29 mouse cellular contexts compared by ENCODE assay signal in the genomic region with DNA sequence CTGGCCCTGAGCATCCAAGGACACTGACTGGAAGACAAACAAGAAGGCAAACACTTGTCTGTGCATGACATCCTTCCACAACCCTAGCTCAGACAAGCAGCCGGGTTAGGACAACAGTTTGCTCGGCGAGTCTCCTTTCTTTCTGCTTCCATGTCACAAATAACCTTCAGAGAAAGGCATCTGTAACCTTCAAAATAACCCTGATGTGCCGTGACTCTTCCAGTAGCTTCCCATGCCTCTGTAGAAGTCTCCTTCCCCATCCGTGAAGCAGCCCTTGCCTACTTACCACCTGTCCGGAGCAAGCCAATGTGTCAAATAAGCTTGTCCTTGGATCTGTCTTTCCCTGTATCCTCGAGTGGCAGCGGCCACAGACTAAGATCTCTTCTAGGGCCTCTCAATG. TPM values are rescaled to one million over a fixed set of nuclear protein-coding genes. Genes with fewer than 3 reads are reported as not detected.
DNase-seq lines count a peak whose midpoint lies in the region; ATAC-seq lines count a peak whose summit lies in the region.
"Had no signal": no experiment of that assay in that cellular context is flagged by ENCODE, and none has a peak within 500 bp of the region (broad histone marks: within the 10 kb centered on the region; RNA-seq: fewer than 3 reads in every experiment).

No protein-coding gene starts in this region.

- H3K27ac ChIP-seq in hindbrain, embryonic 13.5 days: 0 out of 2 replicates have a peak overlapping the region, but pooled peaks have one; percentile 64
- H3K27ac ChIP-seq in hindbrain, embryonic 11.5 days (ENCODE audit: low read depth, low read length): no peak overlapping the region
- H3K27ac ChIP-seq in hindbrain, embryonic 14.5 days: peak overlapping the region; percentile 57
- peak overlapping the region; percentile 62 for H3K27ac ChIP-seq in hindbrain, embryonic 15.5 days (replicated peaks)
- H3K27ac ChIP-seq in midbrain, embryonic 16.5 days (ENCODE audit: low read length): 0 out of 2 replicates have a peak overlapping the region, but pooled peaks have one; percentile 6
- H3K27ac ChIP-seq: embryonic facial prominence, embryonic 12.5 days; gastrocnemius, adult 2 months; limb, embryonic 12.5 days; stomach, postnatal 0 days had no signal

- H3K4me3 ChIP-seq in hindbrain, embryonic 13.5 days: no peak overlapping the region
- no peak overlapping the region for H3K4me3 ChIP-seq in hindbrain, embryonic 11.5 days (ENCODE audit: low read depth, low read length)
- no peak overlapping the region for H3K4me3 ChIP-seq in hindbrain, embryonic 14.5 days (replicated peaks; ENCODE audit: low read length)
- no peak overlapping the region for H3K4me3 ChIP-seq in hindbrain, embryonic 15.5 days
- H3K4me3 ChIP-seq in midbrain, embryonic 16.5 days (ENCODE audit: low read depth, low read length): no peak overlapping the region
- H3K4me3 ChIP-seq: embryonic facial prominence, embryonic 12.5 days; gastrocnemius, adult 2 months; limb, embryonic 12.5 days had no signal

- no peak for ATAC-seq in hindbrain, embryonic 13.5 days (ENCODE audit: low FRiP score)
- no peak for ATAC-seq in hindbrain, embryonic 11.5 days (ENCODE audit: low FRiP score)
- ATAC-seq in hindbrain, embryonic 14.5 days (ENCODE audit: low FRiP score): no peak
- ATAC-seq in hindbrain, embryonic 15.5 days (ENCODE audit: low FRiP score, low read depth): no peak
- ATAC-seq in midbrain, embryonic 16.5 days: no peak
- ATAC-seq: activated CD4-positive, CD25-positive, alpha-beta regulatory T cell, adult 4 months; forebrain, embryonic 16.5 days; intestine, embryonic 16.5 days had no signal

- H3K9me3 ChIP-seq in hindbrain, embryonic 13.5 days: no peaks in the 10 kb centered on the region
- no peaks in the 10 kb centered on the region for H3K9me3 ChIP-seq in hindbrain, embryonic 11.5 days (ENCODE audit: control insufficient read depth, low read length)
- H3K9me3 ChIP-seq in hindbrain, embryonic 14.5 days (ENCODE audit: control insufficient read depth, low read length): no peaks in the 10 kb centered on the region
- no peaks in the 10 kb centered on the region for H3K9me3 ChIP-seq in hindbrain, embryonic 15.5 days
- H3K9me3 ChIP-seq in midbrain, embryonic 16.5 days (replicated peaks; ENCODE audit: control insufficient read depth, low read length, poor library complexity, severe bottlenecking): no peaks in the 10 kb centered on the region
- H3K9me3 ChIP-seq: embryonic facial prominence, embryonic 12.5 days; limb, embryonic 12.5 days had no signal

- H3K9ac ChIP-seq in hindbrain, embryonic 13.5 days: no peak overlapping the region
- no peak overlapping the region for H3K9ac ChIP-seq in hindbrain, embryonic 11.5 days (ENCODE audit: low read depth, low read length)
- no peak overlapping the region for H3K9ac ChIP-seq in hindbrain, embryonic 14.5 days
- no peak overlapping the region for H3K9ac ChIP-seq in hindbrain, embryonic 15.5 days
- H3K9ac ChIP-seq in midbrain, embryonic 16.5 days (ENCODE audit: low read depth, low read length): no peak overlapping the region
- H3K9ac ChIP-seq: embryonic facial prominence, embryonic 12.5 days; limb, embryonic 12.5 days had no signal

- H3K36me3 ChIP-seq in hindbrain, embryonic 13.5 days: peaks cover 13% of the 10 kb centered on the region
- H3K36me3 ChIP-seq in hindbrain, embryonic 11.5 days (ENCODE audit: control insufficient read depth, insufficient read depth, low read length): no peaks in the 10 kb centered on the region
- peaks cover 28% of the 10 kb centered on the region for H3K36me3 ChIP-seq in hindbrain, embryonic 14.5 days (replicated peaks; ENCODE audit: control insufficient read depth, insufficient read depth)
- peaks cover 17% of the 10 kb centered on the region for H3K36me3 ChIP-seq in hindbrain, embryonic 15.5 days
- peaks cover 8% of the 10 kb centered on the region; the same call in 1 of the 2 replicates for H3K36me3 ChIP-seq in midbrain, embryonic 16.5 days (ENCODE audit: control insufficient read depth, insufficient read depth, low read length)

- peaks cover 23% of the 10 kb centered on the region for H3K4me1 ChIP-seq in hindbrain, embryonic 13.5 days (replicated peaks)
- no peaks in the 10 kb centered on the region for H3K4me1 ChIP-seq in hindbrain, embryonic 11.5 days (replicated peaks; ENCODE audit: control insufficient read depth, insufficient read depth, low read length)
- H3K4me1 ChIP-seq in hindbrain, embryonic 14.5 days (replicated peaks; ENCODE audit: control insufficient read depth, insufficient read depth, low read length): peaks cover 14% of the 10 kb centered on the region; the same call in 1 of the 2 replicates
- peaks cover 14% of the 10 kb centered on the region for H3K4me1 ChIP-seq in hindbrain, embryonic 15.5 days (replicated peaks)
- peaks cover 7% of the 10 kb centered on the region for H3K4me1 ChIP-seq in midbrain, embryonic 16.5 days (ENCODE audit: control insufficient read depth, insufficient read depth, low read length)
- H3K4me1 ChIP-seq: limb, embryonic 12.5 days had no signal

- no peaks in the 10 kb centered on the region for H3K27me3 ChIP-seq in hindbrain, embryonic 13.5 days
- H3K27me3 ChIP-seq in hindbrain, embryonic 11.5 days (ENCODE audit: control insufficient read depth, insufficient read depth, low read length): no peaks in the 10 kb centered on the region
- no peaks in the 10 kb centered on the region for H3K27me3 ChIP-seq in hindbrain, embryonic 14.5 days (ENCODE audit: control insufficient read depth, insufficient read depth, low read length)
- no peaks in the 10 kb centered on the region for H3K27me3 ChIP-seq in hindbrain, embryonic 15.5 days
- no peaks in the 10 kb centered on the region for H3K27me3 ChIP-seq in midbrain, embryonic 16.5 days (ENCODE audit: control insufficient read depth, insufficient read depth, low read depth, low read length)
- H3K27me3 ChIP-seq: embryonic facial prominence, embryonic 12.5 days; limb, embryonic 12.5 days had no signal

- no peak for DNase-seq in hindbrain, embryonic 11.5 days (ENCODE audit: low spot score)
- no peak for DNase-seq in hindbrain, embryonic 14.5 days (ENCODE audit: low spot score)
- no peak for DNase-seq in adrenal gland, postnatal 4 days (ENCODE audit: low spot score in 2 of 2)
- no peak for DNase-seq in urinary bladder, postnatal 36 days (ENCODE audit: low spot score in 2 of 2)
- DNase-seq: adrenal gland, postnatal 10 days; B cell, adult 2 months; cerebellum, adult 11 months; cerebellum, adult 9-10 months; embryo, embryonic 11 days; gastrocnemius, adult 2 months; gastrocnemius, postnatal 36 days; heart, postnatal 14 days; kidney, adult 8-10 months; kidney, postnatal 14 days; layer of hippocampus, adult 9-11 months; lung, postnatal 36 days; right cerebral cortex, postnatal 4 days; thymus, adult 18-20 months; thymus, postnatal 25 days had no signal

- 69% methylated on average over 8 of the region's 8 CpGs for WGBS in hindbrain, embryonic 13.5 days
- WGBS in hindbrain, embryonic 11.5 days: 75% methylated on average over 8 of the region's 8 CpGs
- WGBS in hindbrain, embryonic 14.5 days: 71% methylated on average over 8 of the region's 8 CpGs
- 74% methylated on average over 8 of the region's 8 CpGs for WGBS in hindbrain, embryonic 15.5 days
- 79% methylated on average over 8 of the region's 8 CpGs for WGBS in midbrain, embryonic 16.5 days

- H3K4me2 ChIP-seq in hindbrain, embryonic 13.5 days: no peak overlapping the region
- H3K4me2 ChIP-seq in hindbrain, embryonic 11.5 days (replicated peaks; ENCODE audit: low read depth, low read length): no peak overlapping the region
- no peak overlapping the region for H3K4me2 ChIP-seq in hindbrain, embryonic 14.5 days (replicated peaks)
- H3K4me2 ChIP-seq in hindbrain, embryonic 15.5 days: no peak overlapping the region
- H3K4me2 ChIP-seq in midbrain, embryonic 16.5 days (ENCODE audit: low read length): no peak overlapping the region
- H3K4me2 ChIP-seq: embryonic facial prominence, embryonic 12.5 days; limb, embryonic 12.5 days; liver, embryonic 11.5 days had no signal

RNA-seq across cellular contexts. Expression of gene Pofut2, which starts 46.7 kb away (rescaled TPM):
- 57.3 and 63.4 TPM in 2 replicates for polyA plus RNA-seq in hindbrain, embryonic 13.5 days (2015; fragmentation: Nextera tagmentation; extraction: Ambion mirVana)
- polyA plus RNA-seq in hindbrain, embryonic 11.5 days (2014; fragmentation: Nextera tagmentation; extraction: Ambion mirVana): 68.4 and 72.6 TPM in 2 replicates
- 53.2 and 53.3 TPM in 2 replicates for polyA plus RNA-seq in hindbrain, embryonic 14.5 days (2014; fragmentation: Nextera tagmentation; extraction: Ambion mirVana)
- 57.0 and 58.1 TPM in 2 replicates for polyA plus RNA-seq in hindbrain, embryonic 15.5 days (2015; fragmentation: Nextera tagmentation; extraction: Ambion mirVana)
- 51.5 and 52.5 TPM in 2 replicates for polyA plus RNA-seq in midbrain, embryonic 16.5 days (2015; fragmentation: Nextera tagmentation; extraction: Ambion mirVana)
- 10 to 100 TPM; 75.4 to 78.5 TPM for total RNA-seq in adrenal gland, postnatal 4 days (2021)
